11 mouse cellular contexts compared by ENCODE assay signal in the genomic region with DNA sequence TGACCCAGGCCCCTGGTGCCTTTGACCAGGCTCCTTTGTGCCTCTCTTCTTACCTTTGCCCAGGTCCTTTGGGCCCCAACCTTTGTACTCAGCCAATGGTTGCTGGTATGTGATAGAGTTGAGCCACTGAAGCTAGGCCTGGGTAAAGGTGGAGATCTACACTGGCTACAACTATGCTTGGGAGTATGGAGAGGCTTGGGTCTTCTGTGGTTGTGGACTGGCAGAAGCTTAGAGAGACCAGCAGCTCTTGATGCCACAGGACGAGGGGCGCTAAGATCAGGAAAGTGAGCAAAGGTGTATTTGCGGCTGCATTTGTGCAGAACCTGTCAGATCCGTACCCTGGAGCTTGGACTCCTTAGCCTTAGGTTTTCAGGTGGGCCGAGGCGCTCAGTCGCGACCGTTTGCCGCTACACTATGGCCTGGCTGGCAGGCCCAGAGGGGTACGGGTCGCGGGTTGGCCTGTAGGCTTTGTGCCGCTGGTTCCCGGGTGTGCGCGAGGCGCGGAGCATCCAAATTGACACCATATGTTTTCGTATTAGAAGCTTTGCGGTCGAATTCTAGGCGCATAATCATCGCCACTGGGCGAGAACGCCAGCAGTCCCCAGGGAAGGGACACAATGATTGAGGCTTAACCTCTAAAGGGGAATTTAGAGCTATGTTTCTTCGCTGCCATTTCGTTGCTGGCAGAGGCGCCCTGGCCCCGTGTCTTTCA. TPM values are rescaled to one million over a fixed set of nuclear protein-coding genes. Genes with fewer than 3 reads are reported as not detected.
DNase-seq lines count a peak whose midpoint lies in the region; ATAC-seq and TF ChIP-seq lines count a peak whose summit lies in the region.
"Had no signal": no experiment of that assay in that cellular context is flagged by ENCODE, and none has a peak within 500 bp of the region (broad histone marks: within the 10 kb centered on the region; RNA-seq: fewer than 3 reads in every experiment).

No protein-coding gene starts in this region.

- H3K27ac ChIP-seq in forebrain, embryonic 10.5 days, result peak overlapping the region; percentile 99
- no peak overlapping the region for H3K27ac ChIP-seq in limb, embryonic 10.5 days
- no peak overlapping the region for H3K27ac ChIP-seq in stomach, postnatal 0 days (replicated peaks)
- H3K27ac ChIP-seq: kidney, postnatal 0 days had no signal

- no peak overlapping the region for H3K4me2 ChIP-seq in stomach, postnatal 0 days (replicated peaks; ENCODE audit: low read depth)
- H3K4me2 ChIP-seq: lung, embryonic 14.5 days had no signal

- intact Hi-C loops in left cerebral cortex, postnatal 4 days (cut with DNase I), result loop anchor here (10.0 kb wide), 3 partner anchors 124 to 514 kb away; no protein-coding TSS in a partner anchor

- H3K4me1 ChIP-seq in forebrain, embryonic 10.5 days, result peaks cover 87% of the 10 kb centered on the region
- H3K4me1 ChIP-seq in limb, embryonic 10.5 days, result peaks cover 33% of the 10 kb centered on the region
- no peaks in the 10 kb centered on the region for H3K4me1 ChIP-seq in stomach, postnatal 0 days (replicated peaks; ENCODE audit: control insufficient read depth, insufficient read depth)

- DNase-seq in left cerebral cortex, postnatal 4 days, result peak; percentile 79
- no peak for DNase-seq in left cerebral cortex, adult 18-20 months (ENCODE audit: low spot score in 2 of 2)
- peak; percentile 47 for DNase-seq in forebrain, embryonic 10.5 days (ENCODE audit: extremely low spot score, low spot score)
- DNase-seq in limb, embryonic 10.5 days (ENCODE audit: low spot score), result peak; percentile 71
- DNase-seq in stomach, postnatal 0 days (ENCODE audit: low spot score), result peak; percentile 14
- DNase-seq in lung, postnatal 4 days, result no peak
- no peak for DNase-seq in urinary bladder, postnatal 14 days (ENCODE audit: low spot score)
- DNase-seq: adrenal gland, adult 8-10 months; lung, embryonic 14.5 days had no signal

- H3K36me3 ChIP-seq in forebrain, embryonic 10.5 days (replicated peaks), result peaks cover 60% of the 10 kb centered on the region
- H3K36me3 ChIP-seq in limb, embryonic 10.5 days, result no peaks in the 10 kb centered on the region
- H3K36me3 ChIP-seq in stomach, postnatal 0 days (ENCODE audit: control insufficient read depth, insufficient read depth, low read length), result no peaks in the 10 kb centered on the region

- no peak for TF ChIP-seq CTCF in stomach, postnatal 0 days (IDR thresholded peaks at IDR 0.05; ENCODE audit: low read depth)

- H3K9ac ChIP-seq in stomach, postnatal 0 days (ENCODE audit: low read length), result no peak overlapping the region
- H3K9ac ChIP-seq: lung, embryonic 14.5 days had no signal

- TF ChIP-seq EP300 in stomach, postnatal 0 days (optimal IDR thresholded peaks at IDR 0.05), result no peak

- peaks cover 98% of the 10 kb centered on the region for H3K27me3 ChIP-seq in forebrain, embryonic 10.5 days (ENCODE audit: poor library complexity, severe bottlenecking)
- H3K27me3 ChIP-seq in limb, embryonic 10.5 days (ENCODE audit: low read depth, poor library complexity, severe bottlenecking), result peaks cover 100% of the 10 kb centered on the region
- peaks cover 21% of the 10 kb centered on the region; the same call in 1 of the 2 replicates for H3K27me3 ChIP-seq in stomach, postnatal 0 days (ENCODE audit: control insufficient read depth, insufficient read depth, low read length)

- H3K9me3 ChIP-seq in forebrain, embryonic 10.5 days, result no peaks in the 10 kb centered on the region
- no peaks in the 10 kb centered on the region for H3K9me3 ChIP-seq in limb, embryonic 10.5 days (replicated peaks)
- no peaks in the 10 kb centered on the region for H3K9me3 ChIP-seq in stomach, postnatal 0 days (ENCODE audit: control insufficient read depth, low read length)

- 0 out of 2 replicates have a peak, but pooled peaks have one; percentile 2 for ATAC-seq in stomach, postnatal 0 days (ENCODE audit: low FRiP score, low TSS enrichment)
- ATAC-seq in monocyte, adult 5-6 weeks (replicated peaks; ENCODE audit: insufficient number of reproducible peaks, low FRiP score, low TSS enrichment, poor library complexity, severe bottlenecking), result no peak

- H3K4me3 ChIP-seq in forebrain, embryonic 10.5 days, result peak overlapping the region; percentile 88
- H3K4me3 ChIP-seq in limb, embryonic 10.5 days, result peak overlapping the region; percentile 16; the same call in 1 of the 2 replicates
- H3K4me3 ChIP-seq in stomach, postnatal 0 days (ENCODE audit: low read depth, low read length), result no peak overlapping the region; the same call in 1 of the 2 replicates

- WGBS in forebrain, embryonic 10.5 days, result 1% methylated on average over 30 of the region's 30 CpGs
- WGBS in limb, embryonic 10.5 days, result under 1% methylated on average over 30 of the region's 30 CpGs
- WGBS in stomach, postnatal 0 days, result 8% methylated on average over 30 of the region's 30 CpGs

RNA-seq across cellular contexts. Expression of gene Pax6, which starts 12.5 kb away (rescaled TPM):
- 10 to 100 TPM; 11.5 to 13.9 TPM for total RNA-seq in left cerebral cortex, postnatal 4 days (2021)
- total RNA-seq in left cerebral cortex, adult 18-20 months (2021), result 10 to 100 TPM in 1 of 2 experiments, 1 to 10 TPM in 1; 8.8 to 10.3 TPM
- 76.8 and 79.6 TPM in 2 replicates for polyA plus RNA-seq in forebrain, embryonic 10.5 days (2016; fragmentation: Nextera tagmentation; extraction: Ambion mirVana)
- polyA plus RNA-seq in limb, embryonic 10.5 days (2016; fragmentation: Nextera tagmentation; extraction: Ambion mirVana), result 0.09 and 0.15 TPM in 2 replicates
- polyA plus RNA-seq in stomach, postnatal 0 days (2015; fragmentation: Nextera tagmentation; extraction: Ambion mirVana), result 0.63 and 0.67 TPM in 2 replicates
- not detected in 3 replicates for total RNA-seq in monocyte, adult 5-6 weeks (2017)
- total RNA-seq: adrenal gland, adult 8-10 months had no signal
- polyA plus RNA-seq: lung, embryonic 14.5 days had no signal

Comparison
In these comparisons a context has a peak if more than half of its experiments do, and no peak if none do; other contexts are left out.
1. DNase-seq: peak in left cerebral cortex, postnatal 4 days (single experiment), forebrain, embryonic 10.5 days (single experiment), limb, embryonic 10.5 days (single experiment) and stomach, postnatal 0 days (single experiment); none in left cerebral cortex, adult 18-20 months (0 of 2), lung, postnatal 4 days (0 of 2) and urinary bladder, postnatal 14 days (single experiment).